Comparison of ENCODE assay signal across 8 mouse cellular contexts in the genomic region with DNA sequence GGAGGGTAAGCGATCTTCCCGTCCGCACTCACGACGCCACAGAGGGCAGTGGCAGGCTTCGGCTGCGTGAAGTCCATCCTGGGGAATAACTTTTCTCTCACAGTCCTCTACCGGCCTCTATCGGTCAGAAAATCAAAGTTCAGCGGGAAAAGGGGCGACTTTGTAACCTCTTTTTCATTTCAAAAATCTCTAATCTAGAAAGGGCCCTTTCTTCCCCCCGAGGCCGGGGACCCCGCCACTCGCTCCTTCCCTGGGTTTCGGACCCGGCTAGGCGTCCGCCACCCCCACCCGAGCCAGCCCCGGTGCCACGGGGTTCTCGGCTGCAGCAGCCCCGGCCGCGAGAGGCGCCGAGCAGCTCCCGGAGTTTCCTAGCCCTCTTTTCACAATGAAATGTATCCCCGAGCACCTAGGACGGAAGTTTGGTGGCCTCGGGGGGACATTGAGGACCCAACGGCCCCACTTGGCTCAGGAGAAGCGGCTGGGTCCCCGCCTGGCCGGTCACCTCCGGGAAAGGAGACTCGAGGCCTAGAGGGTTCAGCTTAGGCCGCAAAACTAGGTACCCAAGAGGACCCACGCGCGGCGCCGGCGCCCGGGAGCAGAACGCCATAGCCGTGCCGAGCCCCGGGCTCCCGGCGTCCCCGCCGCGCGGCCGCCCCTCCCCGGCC. TPM values are rescaled to one million over a fixed set of nuclear protein-coding genes. Genes with fewer than 3 reads are reported as not detected.
DNase-seq lines count a peak whose midpoint lies in the region; ATAC-seq lines count a peak whose summit lies in the region.

No protein-coding gene starts in this region.

- peaks cover 25% of the 10 kb centered on the region for H3K4me1 ChIP-seq in intestine, embryonic 14.5 days (replicated peaks; ENCODE audit: control insufficient read depth, insufficient read depth, low read length)

- H3K4me3 ChIP-seq in intestine, embryonic 14.5 days (ENCODE audit: low read depth, low read length) = peak overlapping the region; percentile 78

- WGBS in intestine, embryonic 14.5 days = under 1% methylated on average over 58 of the region's 58 CpGs

- intact Hi-C loops in left cerebral cortex, postnatal 25 days (cut with DNase I) = loop anchor here (2.0 to 5.0 kb wide), 3 partner anchors 160 to 296 kb away; partner anchors contain the start of genes Gm43552, Smim14 and Ube2k

- H3K27me3 ChIP-seq in intestine, embryonic 14.5 days (replicated peaks; ENCODE audit: control insufficient read depth, insufficient read depth, low read length) = no peaks in the 10 kb centered on the region

- ATAC-seq in intestine, embryonic 14.5 days (replicated peaks; ENCODE audit: low FRiP score, low TSS enrichment, low read depth) = peak; percentile 45

- H3K9me3 ChIP-seq in intestine, embryonic 14.5 days (ENCODE audit: control insufficient read depth, low read length) = no peaks in the 10 kb centered on the region

- peak overlapping the region; percentile 97 for H3K27ac ChIP-seq in intestine, embryonic 14.5 days (ENCODE audit: low read depth)

- peak overlapping the region; percentile 97 for H3K9ac ChIP-seq in intestine, embryonic 14.5 days (ENCODE audit: low read length)

- peaks cover 18% of the 10 kb centered on the region for H3K36me3 ChIP-seq in intestine, embryonic 14.5 days (ENCODE audit: control insufficient read depth, insufficient read depth, low read length)

- DNase-seq in adrenal gland, adult 18-20 months (ENCODE audit: low spot score in 2 of 2) = peak; percentile 56 to 66
- DNase-seq in embryo, embryonic 11 days = peak; percentile 92
- DNase-seq in gastrocnemius, postnatal 25 days = peak; percentile 61
- peak; percentile 86 for DNase-seq in intestine, embryonic 14.5 days (ENCODE audit: low spot score)
- peak; percentile 65 to 68 for DNase-seq in left cerebral cortex, postnatal 25 days (ENCODE audit: low spot score in 2 of 2)
- peak; percentile 87 for DNase-seq in mesoderm, embryonic 11.5 days (ENCODE audit: low read depth, low spot score)
- DNase-seq in right cerebral cortex, postnatal 25 days = peak; percentile 69
- peak; percentile 60 to 76 for DNase-seq in urinary bladder, postnatal 36 days (ENCODE audit: low spot score in 2 of 2)

- peak overlapping the region; percentile 75 for H3K4me2 ChIP-seq in intestine, embryonic 14.5 days (ENCODE audit: low read length)

RNA-seq across cellular contexts. Expression of gene Pds5a, which starts 1.1 kb away (rescaled TPM):
- 10 to 100 TPM; 77.6 to 85.9 TPM for total RNA-seq in adrenal gland, adult 18-20 months (2021)
- 10 to 100 TPM; 37.6 to 41.9 TPM for total RNA-seq in gastrocnemius, postnatal 25 days (2021)
- polyA plus RNA-seq in intestine, embryonic 14.5 days (2014; fragmentation: Nextera tagmentation; extraction: Ambion mirVana) = 88.7 and 91.9 TPM in 2 replicates
- 10 to 100 TPM; 82.4 to 82.9 TPM for total RNA-seq in left cerebral cortex, postnatal 25 days (2021)

Comparison
In these comparisons a context has a peak if more than half of its experiments do, and no peak if none do; other contexts are left out.
1. Peak in every context shown above with its lines: DNase-seq, ATAC-seq, H3K4me3 ChIP-seq and H3K27ac ChIP-seq.